Mouse (Mus musculus) forebrain, embryonic 11.5 days (tissue): ENCODE measurements at regions not wholly inside any gene's neighbourhood (a gene's known extent, or its start where the extent isn't known, plus 50 kb on each side); places are given as distances from the start of the nearest gene placed in this dataset.

Source experiments
- ATAC-seq: fragments of 200-750 bp; cut with Nextera tagmentation; replicated peaks from 2 replicates; pipeline ENCODE4 v1.8.0; 2017; ENCODE audit warnings: moderate TSS enrichment; ENCODE audit not compliant: low FRiP score
- DNase-seq: peaks from one replicate; pipeline ENCODE4 v3.0.0-alpha.2; 2017; ENCODE audit warnings: low spot score
- H3K27ac ChIP-seq: fragments of 300-500 bp; sonication (generic); 2 replicates; pipeline ENCODE4 v1.5.1; 2014; ENCODE audit warnings: low read depth, low read length
- H3K27me3 ChIP-seq: fragments of 300-500 bp; sonication (generic); 2 replicates; pipeline ENCODE4 v1.6.1; 2014; ENCODE audit warnings: mild to moderate bottlenecking, low read length, mixed read lengths; ENCODE audit not compliant: control insufficient read depth, insufficient read depth
- H3K36me3 ChIP-seq: fragments of 300-500 bp; sonication (generic); 2 replicates; pipeline ENCODE4 v1.6.1; 2014; ENCODE audit warnings: mild to moderate bottlenecking, low read length, moderate library complexity, mixed read lengths; ENCODE audit not compliant: control insufficient read depth, insufficient read depth
- H3K4me1 ChIP-seq: fragments of 300-500 bp; sonication (generic); replicated peaks from 2 replicates; pipeline ENCODE4 v1.6.1; 2014; ENCODE audit warnings: low read length, mixed read lengths; ENCODE audit not compliant: control insufficient read depth, insufficient read depth
- H3K4me2 ChIP-seq: fragments of 300-500 bp; sonication (generic); 2 replicates; pipeline ENCODE4 v1.6.1; 2014; ENCODE audit warnings: low read depth, mild to moderate bottlenecking, low read length, moderate library complexity, mixed read lengths; ENCODE audit not compliant: severe bottlenecking
- H3K4me3 ChIP-seq: fragments of 300-500 bp; sonication (generic); 2 replicates; pipeline ENCODE4 v1.5.1; 2014; ENCODE audit warnings: low read depth, low read length
- H3K9ac ChIP-seq: fragments of 300-500 bp; sonication (generic); 2 replicates; pipeline ENCODE4 v1.6.1; 2014; ENCODE audit warnings: low read length
- H3K9me3 ChIP-seq: fragments of 300-500 bp; sonication (generic); 2 replicates; pipeline ENCODE4 v1.6.1; 2016; ENCODE audit warnings: low read length, mixed read lengths; ENCODE audit not compliant: control insufficient read depth
- WGBS: fragments of 180-500 bp; shearing (Covaris S2); extraction: QIAGEN DNeasy Blood & Tissue Kit; methylation state at CpG from one replicate; pipeline ENCODE4 v1.1.7; 2014; 5-methylcytosine and 5-hydroxymethylcytosine counted together

- Histone ChIP-seq H3K27ac (no peak overlapping the region), H3K9ac (no peak overlapping the region), H3K9me3 (no peaks in the 10 kb centered on the region), H3K36me3 (no peaks in the 10 kb centered on the region), H3K4me2 (no peak overlapping the region), H3K4me3 (no peak overlapping the region), H3K27me3 (no peaks in the 10 kb centered on the region), H3K4me1 (no peaks in the 10 kb centered on the region)
- no peak for DNase-seq
- 85% methylated on average over 3 of the region's 3 CpGs for WGBS
- ATAC-seq, result no peak
These were observed 149.2 kb downstream of the Tmem132e start for GRCm38 (mm10) chr11:82537931-82538330.

DNA sequence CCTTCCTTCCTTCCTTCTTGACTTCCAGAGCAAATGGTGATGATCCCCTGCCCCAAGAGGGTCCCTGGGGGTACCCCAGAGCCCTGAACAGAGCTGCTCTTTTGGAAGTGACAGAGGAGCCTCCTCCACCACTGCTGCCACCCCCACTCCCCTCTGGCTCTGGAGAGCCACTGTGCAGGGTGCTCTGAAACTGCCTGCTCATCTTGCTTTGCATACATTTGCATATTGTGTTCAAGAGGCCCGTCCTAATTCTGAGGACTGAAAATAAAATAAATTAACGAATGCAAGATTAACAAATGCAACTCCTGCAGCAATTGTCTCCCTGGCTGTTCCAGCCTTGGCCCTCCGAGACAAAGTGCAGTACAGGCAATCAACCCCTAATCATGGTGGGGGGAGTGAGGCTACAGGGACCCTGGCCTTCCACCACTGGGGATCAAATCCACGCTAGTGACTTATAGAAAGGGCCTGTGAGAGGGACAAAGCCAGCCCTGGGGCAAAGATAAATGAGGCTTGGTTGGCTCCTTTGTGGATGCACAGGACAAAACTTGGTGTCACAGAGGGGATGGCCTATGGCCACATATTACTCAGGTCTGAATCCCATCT, 134.6 kb downstream of the Tmem132e start:
- ATAC-seq (no peak), DNase-seq (no peak)
- H3K4me3 ChIP-seq, result no peak overlapping the region
- H3K4me1 ChIP-seq, result peaks cover 5% of the 10 kb centered on the region; the same call in 1 of the 2 replicates
- no peak overlapping the region for H3K4me2 ChIP-seq
- no peak overlapping the region for H3K27ac ChIP-seq
- no peaks in the 10 kb centered on the region for H3K9me3 ChIP-seq
- no peaks in the 10 kb centered on the region for H3K27me3 ChIP-seq
- no peaks in the 10 kb centered on the region for H3K36me3 ChIP-seq
- H3K9ac ChIP-seq, result no peak overlapping the region
- 25% methylated on average over 4 of the region's 4 CpGs for WGBS

- H3K27me3 ChIP-seq, result no peaks in the 10 kb centered on the region
- no peak overlapping the region for H3K27ac ChIP-seq
- no peaks in the 10 kb centered on the region for H3K9me3 ChIP-seq
- no peaks in the 10 kb centered on the region for H3K36me3 ChIP-seq
- 57% methylated on average over 9 of the region's 9 CpGs for WGBS
- H3K4me1 ChIP-seq, result peaks cover 5% of the 10 kb centered on the region; the same call in 1 of the 2 replicates
- ATAC-seq (no peak), DNase-seq (no peak)
- no peak overlapping the region for H3K9ac ChIP-seq
- H3K4me2 ChIP-seq, result no peak overlapping the region
- no peak overlapping the region for H3K4me3 ChIP-seq
These were observed 132.7 kb downstream of the Tmem132e start for GRCm38 (mm10) chr11:82521383-82521782.

- Histone ChIP-seq H3K9me3 (no peaks in the 10 kb centered on the region), H3K27me3 (no peaks in the 10 kb centered on the region), H3K4me3 (no peak overlapping the region), H3K36me3 (no peaks in the 10 kb centered on the region), H3K27ac (no peak overlapping the region), H3K4me2 (no peak overlapping the region), H3K4me1 (peaks cover 5% of the 10 kb centered on the region; the same call in 1 of the 2 replicates), H3K9ac (no peak overlapping the region)
- DNase-seq (no peak), ATAC-seq (no peak)
- WGBS, result 37% methylated on average over 6 of the region's 6 CpGs
These were observed 130.0 kb downstream of the Tmem132e start for GRCm38 (mm10) chr11:82518691-82519090.

GRCm38 (mm10) chr11:82514526-82515144, 125.9 kb downstream of the Tmem132e start:
- Histone ChIP-seq H3K9me3 (no peaks in the 10 kb centered on the region), H3K4me2 (no peak overlapping the region), H3K4me1 (no peaks in the 10 kb centered on the region; the same call in 1 of the 2 replicates), H3K27me3 (no peaks in the 10 kb centered on the region), H3K9ac (no peak overlapping the region), H3K4me3 (no peak overlapping the region), H3K27ac (no peak overlapping the region), H3K36me3 (no peaks in the 10 kb centered on the region)
- 90% methylated on average over 4 of the region's 4 CpGs for WGBS
- no peak for ATAC-seq
- peak; percentile 66 for DNase-seq

DNA sequence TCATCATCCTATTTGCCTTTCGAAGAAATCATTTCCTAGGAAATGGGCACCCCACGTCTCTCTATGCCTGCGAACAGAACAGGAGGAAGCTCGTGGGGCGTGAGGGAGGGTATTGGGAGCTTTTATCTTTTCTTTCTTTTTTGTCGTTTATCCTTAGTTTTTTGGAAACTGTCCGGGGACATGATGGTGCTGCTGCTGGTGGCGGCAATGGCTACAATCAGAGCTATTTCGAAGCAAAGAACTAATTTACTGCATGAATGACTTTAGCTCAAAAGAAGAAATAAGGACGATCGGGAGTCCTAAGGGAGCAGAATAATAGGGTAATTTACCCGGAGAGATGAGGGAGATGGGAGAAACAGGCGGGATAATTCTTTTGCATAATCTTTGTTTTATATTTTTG, 119.9 kb downstream of the Tmem132e start:
- Histone ChIP-seq H3K36me3 (no peaks in the 10 kb centered on the region), H3K4me1 (peaks cover 4% of the 10 kb centered on the region; the same call in 1 of the 2 replicates), H3K27ac (no peak overlapping the region), H3K9ac (no peak overlapping the region), H3K27me3 (no peaks in the 10 kb centered on the region), H3K9me3 (no peaks in the 10 kb centered on the region), H3K4me2 (peak overlapping the region; percentile 38), H3K4me3 (peak overlapping the region; percentile 7; the same call in 1 of the 2 replicates)
- WGBS, result 7% methylated on average over 13 of the region's 13 CpGs
- no peak for ATAC-seq
- DNase-seq, result no peak
